ENCODE assay signal across 8 mouse cellular contexts in genomic region chr11:51999611-52000289, GRCm38 (mm10). TPM values are rescaled to one million over a fixed set of nuclear protein-coding genes. Genes with fewer than 3 reads are reported as not detected.
DNase-seq lines count a peak whose midpoint lies in the region; ATAC-seq lines count a peak whose summit lies in the region.

No protein-coding gene starts in this region.

- H3K9me3 ChIP-seq in forebrain, embryonic 13.5 days (replicated peaks), result no peaks in the 10 kb centered on the region

- peak; percentile 48 for ATAC-seq in forebrain, embryonic 13.5 days

- DNase-seq in MN1 (ENCODE audit: low spot score), result peak; percentile 73
- peak; percentile 15 for DNase-seq in c-Kit-positive CD71-positive TER-119-negative erythroid progenitor cells, embryonic 14.5 days (ENCODE audit: low read depth)
- DNase-seq in heart, postnatal 14 days, result peak; percentile 71 to 72
- peak; percentile 51 for DNase-seq in layer of hippocampus, adult 9-11 months
- peak; percentile 68 for DNase-seq in lung, postnatal 25 days (ENCODE audit: low spot score)
- peak; percentile 39 for DNase-seq in right cerebral cortex, postnatal 14 days
- no peak for DNase-seq in T-cell, adult 2 months (ENCODE audit: low spot score)

- peak overlapping the region; percentile 96 for H3K27ac ChIP-seq in forebrain, embryonic 13.5 days

- H3K36me3 ChIP-seq in forebrain, embryonic 13.5 days (ENCODE audit: poor library complexity, severe bottlenecking), result peaks cover 31% of the 10 kb centered on the region

- no peaks in the 10 kb centered on the region for H3K27me3 ChIP-seq in forebrain, embryonic 13.5 days

- peak overlapping the region; percentile 99 for H3K9ac ChIP-seq in forebrain, embryonic 13.5 days

- H3K4me1 ChIP-seq in forebrain, embryonic 13.5 days, result peaks cover 45% of the 10 kb centered on the region

- WGBS in forebrain, embryonic 13.5 days, result under 1% methylated on average over 29 of the region's 29 CpGs

- peak overlapping the region; percentile 85 for H3K4me2 ChIP-seq in forebrain, embryonic 13.5 days

- peak overlapping the region; percentile 99 for H3K4me3 ChIP-seq in forebrain, embryonic 13.5 days

- intact Hi-C loops in heart, postnatal 14 days (cut with DNase I), result loop anchor here (5.0 to 10.0 kb wide), 3 partner anchors 98 to 385 kb away; partner anchors contain the start of genes Nhp2, Ppp2ca, Sar1b and Sec24a

RNA-seq across cellular contexts. Expression of gene Ube2b, which starts 0.8 kb away (rescaled TPM):
- polyA plus RNA-seq in forebrain, embryonic 13.5 days (2015; fragmentation: Nextera tagmentation; extraction: Ambion mirVana), result 276 and 301 TPM in 2 replicates
- 100 to 1,000 TPM; 229 to 232 TPM for total RNA-seq in heart, postnatal 14 days (2021)

RNA-seq across cellular contexts. Expression of gene Cdkl3, which starts 4.3 kb away (rescaled TPM):
- polyA plus RNA-seq in forebrain, embryonic 13.5 days (2015; fragmentation: Nextera tagmentation; extraction: Ambion mirVana), result 15.0 and 21.4 TPM in 2 replicates
- 1 to 10 TPM; 5.4 to 7.3 TPM for total RNA-seq in heart, postnatal 14 days (2021)

RNA-seq across cellular contexts. Expression of gene Cdkn2aipnl, which starts 32.3 kb away (rescaled TPM):
- 114 and 121 TPM in 2 replicates for polyA plus RNA-seq in forebrain, embryonic 13.5 days (2015; fragmentation: Nextera tagmentation; extraction: Ambion mirVana)
- total RNA-seq in heart, postnatal 14 days (2021), result 10 to 100 TPM; 13.0 to 16.2 TPM
